Mouse (Mus musculus): ENCODE results near the gene Wfikkn1. TPM values are rescaled to one million over a fixed set of nuclear protein-coding genes. Genes with fewer than 3 reads are reported as not detected.
"Not testable (repeated sequence)": the region's sequence is repeated elsewhere in the genome, so short reads cannot be mapped to it uniquely, and the experiment has no call there.

Wfikkn1 gene
- total RNA-seq, 2 experiments from 2014 or later: 0.62 to 0.96 TPM

- DNase-seq; intact Hi-C loops (cut with DNase I): not testable (repeated sequence)
Measured at GRCm38 (mm10) chr17:25871566-25871965, 9.1 kb downstream of the Wfikkn1 start.

- intact Hi-C loops (cut with DNase I): no loop called here
- no peak for DNase-seq
Measured at GRCm38 (mm10) chr17:25869954-25870353, 10.7 kb downstream of the Wfikkn1 start.

DNA sequence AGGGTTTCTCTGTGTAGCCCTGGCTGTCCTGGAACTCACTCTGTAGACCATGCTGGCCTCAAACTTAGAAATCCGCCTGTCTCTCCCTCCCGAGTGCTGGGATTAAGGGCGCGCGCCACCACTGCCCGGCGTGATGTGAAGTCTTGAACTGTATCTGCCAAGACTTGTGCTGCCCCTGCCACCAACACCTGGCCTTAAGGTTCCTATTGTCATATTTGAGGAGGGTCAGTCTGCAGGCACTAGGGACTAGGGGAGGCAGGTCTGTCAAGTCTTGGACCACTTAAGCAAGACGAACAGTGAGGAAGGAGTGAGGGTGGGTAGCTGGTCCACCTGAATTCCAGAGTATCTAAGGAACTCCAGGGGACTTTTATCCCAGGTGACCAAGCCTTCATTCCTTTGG, 11.2 kb downstream of the Wfikkn1 start:
- intact Hi-C loops (cut with DNase I): no loop called here

GRCm38 (mm10) chr17:25868601-25869191, 12.0 kb downstream of the Wfikkn1 start, which contains the start of gene Mcrip2:
Mcrip2 (minus strand) TSS chr17:25868764.
- peak; percentile 87 for DNase-seq
- intact Hi-C loops (cut with DNase I): no loop called here

More for the DNA sequence above, 11.2 kb downstream of the Wfikkn1 start:
- DNase-seq: no peak

DNA sequence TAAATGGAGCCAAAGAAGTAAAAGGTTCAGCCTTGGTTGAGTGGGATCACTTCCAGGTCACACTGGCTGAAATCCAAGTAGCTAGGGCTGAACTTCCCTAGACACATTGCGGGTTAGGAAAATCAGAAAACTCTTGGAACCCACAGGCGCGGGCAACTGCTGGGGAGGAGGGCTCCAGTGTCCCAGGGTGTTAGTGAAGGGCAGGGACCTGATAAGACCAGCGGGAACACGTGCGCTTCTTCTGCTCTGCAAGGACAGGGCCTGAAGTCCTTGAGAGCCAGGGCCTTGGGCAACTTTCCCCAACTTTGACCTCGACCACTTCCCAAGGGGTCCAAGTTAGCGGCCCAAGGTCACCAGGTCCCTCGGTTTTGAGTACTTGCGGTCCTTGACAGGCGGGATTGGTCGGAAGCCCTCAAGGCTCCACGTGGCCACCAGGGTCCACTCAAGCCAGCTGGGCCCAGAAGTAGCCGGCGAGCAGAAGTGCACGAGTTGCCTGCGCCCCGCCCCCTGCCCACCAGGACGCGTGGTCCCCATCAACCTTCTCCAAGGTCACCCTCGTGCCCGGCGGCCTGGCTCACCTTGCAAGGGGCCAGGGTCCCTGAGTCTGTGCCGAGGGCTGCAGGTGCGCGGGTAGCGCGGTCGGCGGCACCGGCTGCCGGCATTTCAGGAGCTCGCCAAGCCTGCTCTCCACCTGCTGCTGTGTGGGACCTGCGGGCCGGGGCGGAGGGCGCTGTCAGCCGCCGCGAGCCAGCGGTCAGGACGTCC, 12.6 kb downstream of the Wfikkn1 start:
- peak; percentile 72 to 82 for DNase-seq
- intact Hi-C loops (cut with DNase I): no loop called here

GRCm38 (mm10) chr17:25867509-25867835, 13.2 kb downstream of the Wfikkn1 start:
- DNase-seq: no peak
- intact Hi-C loops (cut with DNase I): no loop called here

- intact Hi-C loops (cut with DNase I): no loop called here
- DNase-seq: no peak
Measured at GRCm38 (mm10) chr17:25866172-25866571, 14.5 kb downstream of the Wfikkn1 start.

GRCm38 (mm10) chr17:25865288-25865687, 15.4 kb downstream of the Wfikkn1 start:
- DNase-seq: no peak
- intact Hi-C loops (cut with DNase I): no loop called here

- intact Hi-C loops (cut with DNase I): no loop called here
- no peak for DNase-seq
Measured at GRCm38 (mm10) chr17:25864311-25864710, 16.3 kb downstream of the Wfikkn1 start.

DNA sequence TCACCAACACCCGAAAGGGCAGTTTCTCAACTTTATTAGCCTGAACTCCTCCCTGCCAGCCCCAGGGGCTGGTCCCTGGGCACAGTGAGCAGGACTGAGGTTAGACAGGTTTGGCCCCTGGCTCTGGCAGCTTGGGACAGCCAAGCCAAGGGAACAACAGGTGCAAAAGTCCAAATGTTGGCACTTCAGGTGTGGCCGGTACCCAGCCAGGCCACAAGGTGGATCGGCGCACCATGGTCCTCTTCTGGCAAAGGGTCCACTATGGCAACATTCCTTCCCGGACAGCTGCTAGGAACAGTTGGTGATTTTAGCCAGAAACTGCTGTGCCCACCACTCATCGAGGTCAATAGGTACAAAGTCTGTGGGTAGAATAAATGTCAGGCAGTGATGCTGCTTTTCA, 17.0 kb downstream of the Wfikkn1 start:
- DNase-seq: no peak
- intact Hi-C loops (cut with DNase I): no loop called here

GRCm38 (mm10) chr17:25861704-25862612, 18.7 kb downstream of the Wfikkn1 start:
- intact Hi-C loops (cut with DNase I): no loop called here
- no peak for DNase-seq

- intact Hi-C loops (cut with DNase I): no loop called here
- DNase-seq: peak; percentile 93
Measured at GRCm38 (mm10) chr17:25860832-25861703, 19.6 kb downstream of the Wfikkn1 start, which contains the start of gene Wdr90. Wdr90 (minus strand) TSS chr17:25861501.

DNA sequence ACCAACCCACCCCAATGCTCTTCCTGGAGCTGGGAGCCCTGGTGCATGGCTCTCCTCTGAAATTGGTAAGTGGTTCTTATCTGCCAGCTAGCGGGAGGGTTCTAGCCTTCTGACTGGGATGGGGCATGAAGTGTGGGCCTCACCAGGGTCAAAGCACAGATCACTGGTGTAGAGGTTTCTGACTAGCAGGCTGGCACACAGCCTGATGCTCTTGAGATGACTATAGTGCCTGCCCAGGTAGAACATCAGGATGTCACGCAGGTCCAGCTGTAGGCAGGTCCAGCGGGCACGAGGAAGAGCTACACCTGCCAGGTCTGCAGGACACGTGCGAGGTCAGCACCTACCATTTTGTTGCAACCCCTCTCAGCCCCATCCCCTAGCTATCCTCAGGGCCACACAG, 20.4 kb downstream of the Wfikkn1 start:
- no peak for DNase-seq

DNA sequence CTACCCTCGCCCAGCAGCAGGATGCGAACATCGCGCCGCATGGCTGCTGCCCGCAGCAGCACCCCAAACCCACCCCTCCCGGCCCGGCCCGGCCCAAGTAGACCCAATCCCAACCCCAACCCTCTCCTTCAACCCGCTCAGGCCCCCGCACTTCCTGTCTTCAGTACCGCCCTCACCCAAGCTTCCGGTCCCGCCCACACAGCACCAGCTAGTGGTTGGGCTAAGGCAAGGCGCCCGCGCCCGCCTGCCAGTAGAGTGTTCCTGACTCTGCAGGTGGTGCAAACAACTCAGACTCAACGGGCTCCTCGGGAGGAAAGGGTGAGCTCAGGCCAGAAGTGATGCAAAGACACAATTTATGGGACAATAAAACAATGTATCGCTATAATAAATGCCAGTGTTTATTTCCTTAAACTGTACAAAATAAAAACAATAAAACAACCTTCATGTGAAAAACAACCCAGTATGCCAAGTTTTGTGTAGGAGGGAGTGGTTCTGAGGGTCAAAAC, 36.2 kb downstream of the Wfikkn1 start, which contains the start of gene Rhot2:
Gene Rhot2, minus strand, starts transcription at position 456 of the 506 bp plus-strand sequence.
- peak; percentile 96 to 98 for DNase-seq
- intact Hi-C loops (cut with DNase I): no loop called here

More for the DNA sequence above, 20.4 kb downstream of the Wfikkn1 start:
- intact Hi-C loops (cut with DNase I): no loop called here

DNA sequence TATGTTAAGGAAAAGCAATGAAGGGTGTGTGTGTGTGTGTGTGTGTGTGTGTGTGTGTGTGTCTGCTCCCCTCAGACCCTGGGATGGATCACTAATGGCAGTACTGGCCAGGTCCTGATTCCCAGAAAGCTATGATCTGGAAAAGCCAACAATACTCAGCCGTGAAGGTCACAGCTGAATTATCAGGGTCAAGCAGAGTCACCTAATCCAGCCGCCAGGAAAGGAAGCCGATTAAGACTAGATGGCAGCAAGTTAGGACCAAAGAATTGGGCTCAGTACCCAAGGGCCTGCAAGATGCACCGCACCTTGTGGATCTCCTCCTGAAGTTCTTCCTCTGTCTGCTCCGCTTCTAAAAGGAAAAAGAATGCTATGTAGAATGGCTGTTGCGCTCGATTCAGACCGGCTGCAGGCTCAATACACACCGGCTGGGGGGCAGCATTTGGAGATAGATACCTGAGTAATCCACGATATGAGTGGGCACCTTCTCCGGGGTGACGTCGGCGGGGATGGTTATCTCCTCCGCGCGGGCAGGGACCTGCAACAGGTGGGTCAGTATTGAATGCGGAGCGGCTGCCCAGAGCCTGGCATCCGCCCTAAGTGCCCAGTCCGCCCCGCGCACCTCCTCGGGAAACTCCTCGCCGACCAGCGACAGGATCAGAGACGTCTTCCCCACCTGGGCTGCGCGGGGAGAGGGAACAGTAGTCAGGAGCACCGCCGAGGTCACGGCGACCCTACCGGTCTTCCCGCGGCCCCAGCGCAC, 36.8 kb downstream of the Wfikkn1 start:
- intact Hi-C loops (cut with DNase I): no loop called here

DNA sequence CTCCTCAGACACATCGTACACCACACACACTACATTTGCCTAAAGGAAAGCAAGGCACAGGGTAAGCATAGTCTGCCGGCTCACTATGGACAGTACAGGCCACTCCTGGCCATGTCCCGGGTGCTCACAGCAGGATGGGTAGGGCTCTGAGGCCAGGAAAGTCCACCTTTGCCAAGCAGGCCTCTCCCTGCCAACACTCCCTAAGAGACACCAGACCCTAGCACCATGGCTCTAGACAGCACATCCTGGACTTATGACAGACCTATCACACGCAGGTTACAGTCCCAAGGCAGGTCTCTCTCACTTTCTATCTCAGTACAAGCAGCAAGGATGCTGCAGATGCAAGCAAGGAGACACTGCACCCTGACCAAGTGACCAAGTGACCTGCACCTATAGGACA, 37.5 kb downstream of the Wfikkn1 start:
- intact Hi-C loops (cut with DNase I): no loop called here
- no peak for DNase-seq

More for the DNA sequence above, 36.8 kb downstream of the Wfikkn1 start:
- no peak for DNase-seq

- intact Hi-C loops (cut with DNase I): no loop called here
- no peak for DNase-seq
Measured at GRCm38 (mm10) chr17:25842509-25842908, 38.1 kb downstream of the Wfikkn1 start.

GRCm38 (mm10) chr17:25841117-25841880, 39.4 kb downstream of the Wfikkn1 start, which contains the start of gene Gm20683:
Gm20683 (minus strand) TSS chr17:25841763.
- intact Hi-C loops (cut with DNase I): no loop called here
- DNase-seq: no peak

Measured in heart, postnatal 10 days (tissue).